ENCODE assay signal across 8 mouse cellular contexts in the genomic region with DNA sequence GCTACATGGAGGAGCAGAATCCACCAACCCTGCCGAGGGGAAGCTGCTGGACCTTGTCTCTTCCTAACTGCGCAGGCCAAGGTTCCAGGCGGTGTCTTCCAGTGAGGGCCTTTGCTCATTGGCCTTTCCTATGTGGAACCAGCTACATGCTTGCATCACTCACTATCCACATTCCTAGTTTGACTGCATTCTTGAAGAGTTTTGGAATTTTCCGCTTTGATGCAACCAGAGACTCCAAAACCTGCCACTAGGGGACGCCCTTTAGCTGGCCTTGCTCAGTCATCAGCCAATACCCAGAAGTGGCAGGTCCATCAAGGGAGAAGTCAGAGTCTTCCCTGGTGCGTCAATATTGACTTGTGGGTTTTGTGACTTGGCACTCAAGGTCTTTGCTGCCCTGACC.
DNase-seq lines count a peak whose midpoint lies in the region; ATAC-seq lines count a peak whose summit lies in the region.

No protein-coding gene starts in this region.

- H3K4me3 ChIP-seq in hindbrain, embryonic 14.5 days (replicated peaks; ENCODE audit: low read length) = no peak overlapping the region
- H3K4me3 ChIP-seq in hindbrain, embryonic 16.5 days (ENCODE audit: low read length) = no peak overlapping the region
- H3K4me3 ChIP-seq in limb, embryonic 11.5 days (ENCODE audit: low read depth, low read length) = no peak overlapping the region
- H3K4me3 ChIP-seq in neural tube, embryonic 13.5 days = no peak overlapping the region

- no peak overlapping the region for H3K4me2 ChIP-seq in hindbrain, embryonic 14.5 days (replicated peaks)
- no peak overlapping the region for H3K4me2 ChIP-seq in hindbrain, embryonic 16.5 days (ENCODE audit: low read length)
- no peak overlapping the region for H3K4me2 ChIP-seq in limb, embryonic 11.5 days (ENCODE audit: low read depth, severe bottlenecking)
- no peak overlapping the region for H3K4me2 ChIP-seq in neural tube, embryonic 13.5 days

- 25% methylated on average over 6 of the region's 6 CpGs for WGBS in hindbrain, embryonic 14.5 days
- 20% methylated on average over 6 of the region's 6 CpGs for WGBS in hindbrain, embryonic 16.5 days
- whole genome bisulfite sequencing in limb, embryonic 11.5 days = 26% methylated on average over 6 of the region's 6 CpGs
- WGBS in neural tube, embryonic 13.5 days = 21% methylated on average over 6 of the region's 6 CpGs

- no peaks in the 10 kb centered on the region for H3K36me3 ChIP-seq in hindbrain, embryonic 14.5 days (replicated peaks; ENCODE audit: control insufficient read depth, insufficient read depth)
- H3K36me3 ChIP-seq in hindbrain, embryonic 16.5 days (ENCODE audit: control insufficient read depth, insufficient read depth, low read length) = no peaks in the 10 kb centered on the region
- H3K36me3 ChIP-seq in limb, embryonic 11.5 days (ENCODE audit: control insufficient read depth, insufficient read depth, low read length) = no peaks in the 10 kb centered on the region
- no peaks in the 10 kb centered on the region for H3K36me3 ChIP-seq in neural tube, embryonic 13.5 days

- H3K9me3 ChIP-seq in hindbrain, embryonic 14.5 days (ENCODE audit: control insufficient read depth, low read length) = no peaks in the 10 kb centered on the region
- H3K9me3 ChIP-seq in hindbrain, embryonic 16.5 days (ENCODE audit: control insufficient read depth, low read length) = no peaks in the 10 kb centered on the region
- no peaks in the 10 kb centered on the region for H3K9me3 ChIP-seq in limb, embryonic 11.5 days (ENCODE audit: control insufficient read depth, low read length)
- H3K9me3 ChIP-seq in neural tube, embryonic 13.5 days = no peaks in the 10 kb centered on the region

- no peak overlapping the region for H3K27ac ChIP-seq in hindbrain, embryonic 14.5 days
- no peak overlapping the region for H3K27ac ChIP-seq in hindbrain, embryonic 16.5 days (ENCODE audit: low read depth, low read length)
- H3K27ac ChIP-seq in limb, embryonic 11.5 days (replicated peaks; ENCODE audit: low read depth, low read length) = no peak overlapping the region
- H3K27ac ChIP-seq in neural tube, embryonic 13.5 days (replicated peaks) = no peak overlapping the region

- no peaks in the 10 kb centered on the region for H3K27me3 ChIP-seq in hindbrain, embryonic 14.5 days (ENCODE audit: control insufficient read depth, insufficient read depth, low read length)
- no peaks in the 10 kb centered on the region for H3K27me3 ChIP-seq in hindbrain, embryonic 16.5 days (replicated peaks; ENCODE audit: control insufficient read depth, insufficient read depth, low read length)
- no peaks in the 10 kb centered on the region for H3K27me3 ChIP-seq in limb, embryonic 11.5 days (ENCODE audit: control insufficient read depth, insufficient read depth, low read length)
- no peaks in the 10 kb centered on the region for H3K27me3 ChIP-seq in neural tube, embryonic 13.5 days

- no peaks in the 10 kb centered on the region for H3K4me1 ChIP-seq in hindbrain, embryonic 14.5 days (replicated peaks; ENCODE audit: control insufficient read depth, insufficient read depth, low read length)
- no peaks in the 10 kb centered on the region for H3K4me1 ChIP-seq in hindbrain, embryonic 16.5 days (ENCODE audit: control insufficient read depth, insufficient read depth, low read depth, low read length)
- no peaks in the 10 kb centered on the region for H3K4me1 ChIP-seq in limb, embryonic 11.5 days (ENCODE audit: control insufficient read depth, insufficient read depth, low read length)
- no peaks in the 10 kb centered on the region for H3K4me1 ChIP-seq in neural tube, embryonic 13.5 days (replicated peaks)

- ATAC-seq in hindbrain, embryonic 14.5 days (ENCODE audit: low FRiP score) = no peak
- no peak for ATAC-seq in hindbrain, embryonic 16.5 days
- ATAC-seq in limb, embryonic 11.5 days (ENCODE audit: insufficient number of reproducible peaks, low FRiP score, low TSS enrichment, low read depth) = no peak
- peak; percentile 50; the same call in 1 of the 2 replicates for ATAC-seq in neural tube, embryonic 13.5 days (ENCODE audit: low read depth)

- no peak overlapping the region for H3K9ac ChIP-seq in hindbrain, embryonic 14.5 days
- no peak overlapping the region for H3K9ac ChIP-seq in hindbrain, embryonic 16.5 days (ENCODE audit: low read depth, low read length)
- H3K9ac ChIP-seq in limb, embryonic 11.5 days (ENCODE audit: low read length) = no peak overlapping the region
- H3K9ac ChIP-seq in neural tube, embryonic 13.5 days = no peak overlapping the region

- peak; percentile 79 for DNase-seq in hindbrain, embryonic 14.5 days (ENCODE audit: low spot score)
- peak; percentile 72 for DNase-seq in cerebellum, adult 9-11 months
- peak; percentile 88 to 93 for DNase-seq in frontal cortex, postnatal 36 days (ENCODE audit: low spot score in 2 of 2)
- peak; percentile 84 to 90 for DNase-seq in kidney, adult 8-10 months
- peak; percentile 91 for DNase-seq in limb, embryonic 11.5 days (ENCODE audit: low spot score)
- peak; percentile 91 for DNase-seq in testis, postnatal 10 days (ENCODE audit: low spot score)
